Mouse (Mus musculus): Measurements from ENCODE around the gene Plekhg1. TPM values are rescaled to one million over a fixed set of nuclear protein-coding genes. Genes with fewer than 3 reads are reported as not detected.

Plekhg1 gene
- 4.4 and 5.1 TPM in 2 replicates for polyA plus RNA-seq (2015; fragmentation: Nextera tagmentation; extraction: Ambion mirVana)

- no peaks in the 10 kb centered on the region for H3K36me3 ChIP-seq (ENCODE audit: control insufficient read depth, insufficient read depth)
- WGBS: 0% methylated on average over 29 of the region's 29 CpGs
Measured at GRCm38 (mm10) chr10:3740148-3740503, at the start of gene Plekhg1. Plekhg1 (plus strand) TSS chr10:3740364.

GRCm38 (mm10) chr10:3692791-3693190, 47.4 kb upstream of the Plekhg1 start:
- Histone ChIP-seq H3K4me3 (replicated peaks; ENCODE audit: low read length) (no peak overlapping the region), H3K4me1 (replicated peaks; ENCODE audit: control insufficient read depth, insufficient read depth, low read length) (0 out of 2 replicates have a peak, but pooled peaks cover 5% of the 10 kb centered on the region), H3K4me2 (ENCODE audit: low read length) (no peak overlapping the region), H3K27me3 (replicated peaks; ENCODE audit: control insufficient read depth, insufficient read depth, low read length) (no peaks in the 10 kb centered on the region), H3K9ac (replicated peaks; ENCODE audit: low read depth, low read length) (no peak overlapping the region), H3K36me3 (ENCODE audit: control insufficient read depth, insufficient read depth) (no peaks in the 10 kb centered on the region), H3K9me3 (ENCODE audit: control insufficient read depth, low read length) (no peaks in the 10 kb centered on the region), H3K27ac (ENCODE audit: low read length) (no peak overlapping the region)
- WGBS: 75% methylated on average over 1 of the region's 1 CpGs
- no peak for ATAC-seq

More at GRCm38 (mm10) chr10:3740148-3740503, at the start of gene Plekhg1:
- peak within 1 kb of the TSS; percentile 50 for H3K9ac ChIP-seq (replicated peaks; ENCODE audit: low read depth, low read length)
- peak within 1 kb of the TSS; percentile 62 for H3K4me3 ChIP-seq (replicated peaks; ENCODE audit: low read length)
- H3K9me3 ChIP-seq (ENCODE audit: control insufficient read depth, low read length): no peaks in the 10 kb centered on the region
- peak; percentile 94 for ATAC-seq
- peaks cover 6% of the 10 kb centered on the region; the same call in 1 of the 2 replicates for H3K4me1 ChIP-seq (replicated peaks; ENCODE audit: control insufficient read depth, insufficient read depth, low read length)
- peak within 1 kb of the TSS; percentile 39 for H3K27ac ChIP-seq (ENCODE audit: low read length)
- 0 out of 2 replicates have a peak, but pooled peaks cover 2% of the 10 kb centered on the region for H3K27me3 ChIP-seq (replicated peaks; ENCODE audit: control insufficient read depth, insufficient read depth, low read length)
- H3K4me2 ChIP-seq (ENCODE audit: low read length): peak within 1 kb of the TSS; percentile 98

- Histone ChIP-seq H3K36me3 (ENCODE audit: control insufficient read depth, insufficient read depth) (no peaks in the 10 kb centered on the region), H3K27me3 (replicated peaks; ENCODE audit: control insufficient read depth, insufficient read depth, low read length) (no peaks in the 10 kb centered on the region), H3K4me1 (replicated peaks; ENCODE audit: control insufficient read depth, insufficient read depth, low read length) (0 out of 2 replicates have a peak, but pooled peaks cover 5% of the 10 kb centered on the region), H3K9ac (replicated peaks; ENCODE audit: low read depth, low read length) (no peak overlapping the region), H3K27ac (ENCODE audit: low read length) (no peak overlapping the region), H3K9me3 (ENCODE audit: control insufficient read depth, low read length) (no peaks in the 10 kb centered on the region), H3K4me2 (ENCODE audit: low read length) (no peak overlapping the region), H3K4me3 (replicated peaks; ENCODE audit: low read length) (no peak overlapping the region)
- peak; percentile 72 for ATAC-seq
- 38% methylated on average over 6 of the region's 6 CpGs for WGBS
Measured at GRCm38 (mm10) chr10:3693699-3694280, 46.4 kb upstream of the Plekhg1 start.

- 0 out of 2 replicates have a peak, but pooled peaks cover 5% of the 10 kb centered on the region for H3K4me1 ChIP-seq (replicated peaks; ENCODE audit: control insufficient read depth, insufficient read depth, low read length)
- H3K36me3 ChIP-seq (ENCODE audit: control insufficient read depth, insufficient read depth): no peaks in the 10 kb centered on the region
- H3K4me2 ChIP-seq (ENCODE audit: low read length): no peak overlapping the region
- no peaks in the 10 kb centered on the region for H3K27me3 ChIP-seq (replicated peaks; ENCODE audit: control insufficient read depth, insufficient read depth, low read length)
- H3K9ac ChIP-seq (replicated peaks; ENCODE audit: low read depth, low read length): no peak overlapping the region
- no peak for ATAC-seq
- no peak overlapping the region for H3K27ac ChIP-seq (ENCODE audit: low read length)
- no peaks in the 10 kb centered on the region for H3K9me3 ChIP-seq (ENCODE audit: control insufficient read depth, low read length)
- 76% methylated on average over 5 of the region's 5 CpGs for WGBS
- no peak overlapping the region for H3K4me3 ChIP-seq (replicated peaks; ENCODE audit: low read length)
Measured at GRCm38 (mm10) chr10:3695332-3695905, 44.7 kb upstream of the Plekhg1 start.

- Histone ChIP-seq H3K9me3 (ENCODE audit: control insufficient read depth, low read length) (no peaks in the 10 kb centered on the region), H3K27me3 (replicated peaks; ENCODE audit: control insufficient read depth, insufficient read depth, low read length) (no peaks in the 10 kb centered on the region), H3K4me3 (replicated peaks; ENCODE audit: low read length) (no peak overlapping the region), H3K4me2 (ENCODE audit: low read length) (no peak overlapping the region), H3K4me1 (replicated peaks; ENCODE audit: control insufficient read depth, insufficient read depth, low read length) (0 out of 2 replicates have a peak, but pooled peaks cover 5% of the 10 kb centered on the region), H3K36me3 (ENCODE audit: control insufficient read depth, insufficient read depth) (no peaks in the 10 kb centered on the region), H3K27ac (ENCODE audit: low read length) (0 out of 2 replicates have a peak overlapping the region, but pooled peaks have one; percentile 46), H3K9ac (replicated peaks; ENCODE audit: low read depth, low read length) (no peak overlapping the region)
- WGBS: 56% methylated on average over 8 of the region's 8 CpGs
- peak; percentile 64 for ATAC-seq
Measured at GRCm38 (mm10) chr10:3696727-3697348, 43.3 kb upstream of the Plekhg1 start.

GRCm38 (mm10) chr10:3697500-3697899, 42.7 kb upstream of the Plekhg1 start:
- Histone ChIP-seq H3K4me1 (replicated peaks; ENCODE audit: control insufficient read depth, insufficient read depth, low read length) (0 out of 2 replicates have a peak, but pooled peaks cover 5% of the 10 kb centered on the region), H3K27me3 (replicated peaks; ENCODE audit: control insufficient read depth, insufficient read depth, low read length) (no peaks in the 10 kb centered on the region), H3K9me3 (ENCODE audit: control insufficient read depth, low read length) (no peaks in the 10 kb centered on the region), H3K9ac (replicated peaks; ENCODE audit: low read depth, low read length) (no peak overlapping the region), H3K36me3 (ENCODE audit: control insufficient read depth, insufficient read depth) (no peaks in the 10 kb centered on the region), H3K27ac (ENCODE audit: low read length) (no peak overlapping the region), H3K4me2 (ENCODE audit: low read length) (no peak overlapping the region), H3K4me3 (replicated peaks; ENCODE audit: low read length) (no peak overlapping the region)
- 85% methylated on average over 5 of the region's 5 CpGs for WGBS
- no peak for ATAC-seq

GRCm38 (mm10) chr10:3700225-3701073, 39.7 kb upstream of the Plekhg1 start:
- Histone ChIP-seq H3K4me1 (replicated peaks; ENCODE audit: control insufficient read depth, insufficient read depth, low read length) (0 out of 2 replicates have a peak, but pooled peaks cover 3% of the 10 kb centered on the region), H3K9ac (replicated peaks; ENCODE audit: low read depth, low read length) (no peak overlapping the region), H3K9me3 (ENCODE audit: control insufficient read depth, low read length) (no peaks in the 10 kb centered on the region), H3K36me3 (ENCODE audit: control insufficient read depth, insufficient read depth) (no peaks in the 10 kb centered on the region), H3K4me3 (replicated peaks; ENCODE audit: low read length) (no peak overlapping the region), H3K27me3 (replicated peaks; ENCODE audit: control insufficient read depth, insufficient read depth, low read length) (no peaks in the 10 kb centered on the region), H3K27ac (ENCODE audit: low read length) (no peak overlapping the region), H3K4me2 (ENCODE audit: low read length) (no peak overlapping the region)
- no peak for ATAC-seq
- WGBS: 79% methylated on average over 12 of the region's 12 CpGs

- no peak overlapping the region for H3K9ac ChIP-seq (replicated peaks; ENCODE audit: low read depth, low read length)
- WGBS: 91% methylated on average over 4 of the region's 4 CpGs
- no peak overlapping the region for H3K4me3 ChIP-seq (replicated peaks; ENCODE audit: low read length)
- H3K36me3 ChIP-seq (ENCODE audit: control insufficient read depth, insufficient read depth): no peaks in the 10 kb centered on the region
- H3K9me3 ChIP-seq (ENCODE audit: control insufficient read depth, low read length): no peaks in the 10 kb centered on the region
- no peaks in the 10 kb centered on the region for H3K27me3 ChIP-seq (replicated peaks; ENCODE audit: control insufficient read depth, insufficient read depth, low read length)
- H3K27ac ChIP-seq (ENCODE audit: low read length): no peak overlapping the region
- H3K4me1 ChIP-seq (replicated peaks; ENCODE audit: control insufficient read depth, insufficient read depth, low read length): no peaks in the 10 kb centered on the region
- no peak overlapping the region for H3K4me2 ChIP-seq (ENCODE audit: low read length)
- no peak for ATAC-seq
Measured at GRCm38 (mm10) chr10:3701832-3702231, 38.3 kb upstream of the Plekhg1 start.

- H3K9me3 ChIP-seq (ENCODE audit: control insufficient read depth, low read length): no peaks in the 10 kb centered on the region
- no peaks in the 10 kb centered on the region for H3K4me1 ChIP-seq (replicated peaks; ENCODE audit: control insufficient read depth, insufficient read depth, low read length)
- H3K27ac ChIP-seq (ENCODE audit: low read length): no peak overlapping the region
- H3K4me3 ChIP-seq (replicated peaks; ENCODE audit: low read length): no peak overlapping the region
- WGBS: 71% methylated on average over 2 of the region's 2 CpGs
- no peak for ATAC-seq
- no peaks in the 10 kb centered on the region for H3K27me3 ChIP-seq (replicated peaks; ENCODE audit: control insufficient read depth, insufficient read depth, low read length)
- H3K4me2 ChIP-seq (ENCODE audit: low read length): no peak overlapping the region
- H3K9ac ChIP-seq (replicated peaks; ENCODE audit: low read depth, low read length): no peak overlapping the region
- no peaks in the 10 kb centered on the region for H3K36me3 ChIP-seq (ENCODE audit: control insufficient read depth, insufficient read depth)
Measured at GRCm38 (mm10) chr10:3702585-3702984, 37.6 kb upstream of the Plekhg1 start.
